Mouse (Mus musculus): Measurements from ENCODE around the gene Ttc16. TPM values are rescaled to one million over a fixed set of nuclear protein-coding genes. Genes with fewer than 3 reads are reported as not detected.

The Ttc16 gene
- polyA plus RNA-seq, 1 experiment: 0.03 TPM

- no peak overlapping the region for H3K4me3 ChIP-seq (replicated peaks)
- 0 out of 2 replicates have a peak, but pooled peaks cover 4% of the 10 kb centered on the region for H3K9me3 ChIP-seq
- H3K4me1 ChIP-seq: peaks cover 70% of the 10 kb centered on the region
- H3K27me3 ChIP-seq (replicated peaks): no peaks in the 10 kb centered on the region
- TF ChIP-seq GATA1 (IDR thresholded peaks at IDR 0.05; ENCODE audit: borderline replicate concordance, low read length) (no peak), FLI1 (IDR thresholded peaks at IDR 0.05; ENCODE audit: low read length) (no peak)
- peaks cover 41% of the 10 kb centered on the region for H3K36me3 ChIP-seq (replicated peaks; ENCODE audit: low read length)
Observed at GRCm38 (mm10) chr2:32724832-32725790, 50.3 kb downstream of the Ttc16 start.

GRCm38 (mm10) chr2:32724149-32724548 is 51.3 kb downstream of the Ttc16 start:
- Histone ChIP-seq H3K4me3 (replicated peaks) (no peak overlapping the region), H3K4me1 (peaks cover 80% of the 10 kb centered on the region), H3K36me3 (replicated peaks; ENCODE audit: low read length) (peaks cover 32% of the 10 kb centered on the region), H3K27me3 (replicated peaks) (no peaks in the 10 kb centered on the region), H3K9me3 (0 out of 2 replicates have a peak, but pooled peaks cover 4% of the 10 kb centered on the region)
- TF ChIP-seq GATA1 (IDR thresholded peaks at IDR 0.05; ENCODE audit: borderline replicate concordance, low read length) (no peak), FLI1 (IDR thresholded peaks at IDR 0.05; ENCODE audit: low read length) (no peak)

GRCm38 (mm10) chr2:32722581-32722980 is 52.9 kb downstream of the Ttc16 start:
- 0 out of 2 replicates have a peak, but pooled peaks cover 4% of the 10 kb centered on the region for H3K9me3 ChIP-seq
- H3K4me1 ChIP-seq: peaks cover 81% of the 10 kb centered on the region
- H3K4me3 ChIP-seq (replicated peaks): peak overlapping the region; percentile 90
- peaks cover 23% of the 10 kb centered on the region for H3K36me3 ChIP-seq (replicated peaks; ENCODE audit: low read length)
- TF ChIP-seq FLI1 (IDR thresholded peaks at IDR 0.05; ENCODE audit: low read length): no peak
- TF ChIP-seq GATA1 (IDR thresholded peaks at IDR 0.05; ENCODE audit: borderline replicate concordance, low read length): no peak
- no peaks in the 10 kb centered on the region for H3K27me3 ChIP-seq (replicated peaks)

- Histone ChIP-seq H3K4me1 (peaks cover 78% of the 10 kb centered on the region), H3K36me3 (replicated peaks; ENCODE audit: low read length) (peaks cover 23% of the 10 kb centered on the region), H3K27me3 (replicated peaks) (no peaks in the 10 kb centered on the region), H3K4me3 (replicated peaks) (peak overlapping the region; percentile 90), H3K9me3 (0 out of 2 replicates have a peak, but pooled peaks cover 4% of the 10 kb centered on the region)
- TF ChIP-seq GATA1 (IDR thresholded peaks at IDR 0.05; ENCODE audit: borderline replicate concordance, low read length): no peak
- TF ChIP-seq FLI1 (IDR thresholded peaks at IDR 0.05; ENCODE audit: low read length): no peak
Observed at GRCm38 (mm10) chr2:32722046-32722445, 53.4 kb downstream of the Ttc16 start.

GRCm38 (mm10) chr2:32720681-32721229 is 54.7 kb downstream of the Ttc16 start, which contains the start of gene Sh2d3c:
Gene Sh2d3c, plus strand, starts transcription at chr2:32721055.
- Histone ChIP-seq H3K9me3 (peaks cover 9% of the 10 kb centered on the region; the same call in 1 of the 2 replicates), H3K36me3 (replicated peaks; ENCODE audit: low read length) (peaks cover 23% of the 10 kb centered on the region), H3K4me3 (replicated peaks) (peak within 1 kb of the TSS; percentile 90), H3K4me1 (peaks cover 86% of the 10 kb centered on the region), H3K27me3 (replicated peaks) (no peaks in the 10 kb centered on the region)
- TF ChIP-seq FLI1 (IDR thresholded peaks at IDR 0.05; ENCODE audit: low read length) (no peak), GATA1 (IDR thresholded peaks at IDR 0.05; ENCODE audit: borderline replicate concordance, low read length) (no peak)

GRCm38 (mm10) chr2:32720053-32720452 is 55.4 kb downstream of the Ttc16 start:
- peak overlapping the region; percentile 90 for H3K4me3 ChIP-seq (replicated peaks)
- peaks cover 5% of the 10 kb centered on the region; the same call in 1 of the 2 replicates for H3K9me3 ChIP-seq
- no peaks in the 10 kb centered on the region for H3K27me3 ChIP-seq (replicated peaks)
- peaks cover 16% of the 10 kb centered on the region for H3K36me3 ChIP-seq (replicated peaks; ENCODE audit: low read length)
- TF ChIP-seq FLI1 (IDR thresholded peaks at IDR 0.05; ENCODE audit: low read length) (no peak), GATA1 (IDR thresholded peaks at IDR 0.05; ENCODE audit: borderline replicate concordance, low read length) (no peak)
- H3K4me1 ChIP-seq: peaks cover 86% of the 10 kb centered on the region

GRCm38 (mm10) chr2:32718761-32719160 is 56.7 kb downstream of the Ttc16 start:
- H3K27me3 ChIP-seq (replicated peaks): no peaks in the 10 kb centered on the region
- peaks cover 5% of the 10 kb centered on the region; the same call in 1 of the 2 replicates for H3K9me3 ChIP-seq
- H3K4me1 ChIP-seq: peaks cover 91% of the 10 kb centered on the region
- peaks cover 7% of the 10 kb centered on the region for H3K36me3 ChIP-seq (replicated peaks; ENCODE audit: low read length)
- H3K4me3 ChIP-seq (replicated peaks): peak overlapping the region; percentile 8
- TF ChIP-seq GATA1 (IDR thresholded peaks at IDR 0.05; ENCODE audit: borderline replicate concordance, low read length) (no peak), FLI1 (IDR thresholded peaks at IDR 0.05; ENCODE audit: low read length) (no peak)

- H3K27me3 ChIP-seq (replicated peaks): no peaks in the 10 kb centered on the region
- TF ChIP-seq FLI1 (IDR thresholded peaks at IDR 0.05; ENCODE audit: low read length): 0 out of 2 replicates have a peak, but pooled peaks have one; percentile 21
- TF ChIP-seq GATA1 (IDR thresholded peaks at IDR 0.05; ENCODE audit: borderline replicate concordance, low read length): no peak; the same call in 2 of the 3 replicates
- peak overlapping the region; percentile 97 for H3K4me3 ChIP-seq (replicated peaks)
- peaks cover 5% of the 10 kb centered on the region; the same call in 1 of the 2 replicates for H3K9me3 ChIP-seq
- peaks cover 24% of the 10 kb centered on the region for H3K36me3 ChIP-seq (replicated peaks; ENCODE audit: low read length)
- H3K4me1 ChIP-seq: peaks cover 74% of the 10 kb centered on the region
Observed at GRCm38 (mm10) chr2:32714987-32715425, 60.4 kb downstream of the Ttc16 start.

GRCm38 (mm10) chr2:32714117-32714986 is 61.1 kb downstream of the Ttc16 start:
- Histone ChIP-seq H3K27me3 (replicated peaks) (no peaks in the 10 kb centered on the region), H3K36me3 (replicated peaks; ENCODE audit: low read length) (peaks cover 31% of the 10 kb centered on the region), H3K9me3 (peaks cover 5% of the 10 kb centered on the region; the same call in 1 of the 2 replicates), H3K4me3 (replicated peaks) (peak overlapping the region; percentile 97), H3K4me1 (peaks cover 74% of the 10 kb centered on the region)
- TF ChIP-seq FLI1 (IDR thresholded peaks at IDR 0.05; ENCODE audit: low read length): no peak
- no peak for TF ChIP-seq GATA1 (IDR thresholded peaks at IDR 0.05; ENCODE audit: borderline replicate concordance, low read length)
